Mouse (Mus musculus): ENCODE results near the gene Gm49373. TPM values are rescaled to one million over a fixed set of nuclear protein-coding genes. Genes with fewer than 3 reads are reported as not detected.

The Gm49373 gene
- total RNA-seq (2021): under 1 TPM in 1 of 2 experiments, not detected in 1; 0.27 TPM
- long read RNA-seq, experiment 1: 0 reads
- long read RNA-seq, experiment 2: 0 reads

- DNase-seq: peak; percentile 85
These were observed at the start of gene Gm49373, which contains the start of gene Fdx1l for GRCm38 (mm10) chr9:21073044-21073840. Gene Gm49373, minus strand, starts transcription at chr9:21073096. Gene Fdx1l, minus strand, starts transcription at chr9:21073614.

DNA sequence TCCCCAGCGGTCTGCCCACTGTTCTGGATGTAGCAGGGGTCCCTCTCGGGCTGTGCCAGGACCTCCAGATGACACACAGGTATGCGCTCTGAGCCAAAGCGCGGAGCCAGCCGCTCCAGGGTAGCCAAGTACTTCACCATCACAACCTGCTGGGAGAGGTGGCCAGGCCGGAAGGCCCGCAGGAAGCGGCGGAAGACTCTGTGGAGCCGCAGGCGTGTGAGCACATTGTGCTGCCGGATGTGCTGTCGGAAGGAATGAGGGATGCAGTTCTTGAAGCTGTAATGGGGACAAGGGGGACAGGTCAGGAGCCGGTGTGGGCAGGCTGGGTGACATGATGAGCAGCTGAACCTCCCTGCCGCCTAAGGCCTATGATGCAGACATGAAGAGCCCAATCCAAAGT, 48.6 kb upstream of the Gm49373 start:
- DNase-seq: no peak

- no peak for DNase-seq
These were observed 44.2 kb upstream of the Gm49373 start for GRCm38 (mm10) chr9:21117073-21117472.

- no peak for DNase-seq
These were observed 42.2 kb upstream of the Gm49373 start for GRCm38 (mm10) chr9:21115105-21115504.

DNA sequence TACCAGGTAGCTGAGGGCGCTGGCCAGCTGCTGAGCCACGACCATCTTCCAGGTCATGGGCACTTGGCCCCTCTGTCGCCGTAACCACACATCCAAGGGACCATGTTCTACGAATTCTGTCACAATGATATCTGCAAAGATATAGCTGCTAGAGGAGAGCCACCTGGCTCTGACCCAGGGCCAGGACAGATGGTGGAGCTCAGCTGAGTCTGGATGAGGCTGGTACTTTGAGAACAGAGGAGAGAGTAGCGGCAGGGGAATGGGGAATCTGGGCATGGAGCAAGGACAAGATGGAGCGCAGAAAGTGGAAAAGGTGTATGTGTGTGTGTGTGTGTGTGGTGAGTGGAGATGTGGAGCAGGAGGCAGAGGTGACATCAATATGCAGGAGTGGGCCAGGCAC, 41.3 kb upstream of the Gm49373 start:
- DNase-seq: no peak

DNA sequence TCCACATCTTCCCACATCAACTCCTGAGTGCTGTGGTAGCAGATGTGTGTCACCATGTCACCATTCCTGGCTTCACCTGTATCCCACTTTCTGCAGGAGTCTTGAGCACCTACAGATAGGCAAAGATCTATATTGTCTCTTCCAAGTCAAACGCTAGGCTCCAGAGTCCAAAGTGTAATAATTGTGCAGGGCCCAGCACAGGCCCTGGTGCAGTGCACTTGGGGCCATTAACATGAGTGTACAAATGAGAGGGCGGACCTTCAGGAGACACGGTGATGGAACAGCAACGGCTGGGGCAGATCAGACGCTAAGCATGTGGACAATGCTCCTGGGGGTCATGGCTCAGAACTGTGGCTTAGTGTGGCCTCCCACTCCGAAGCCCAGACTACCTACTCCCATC, 40.9 kb upstream of the Gm49373 start:
- no peak for DNase-seq

- DNase-seq: no peak
These were observed 34.8 kb upstream of the Gm49373 start for GRCm38 (mm10) chr9:21107607-21108237.

- DNase-seq: no peak
These were observed 33.1 kb upstream of the Gm49373 start for GRCm38 (mm10) chr9:21105760-21106564.

DNA sequence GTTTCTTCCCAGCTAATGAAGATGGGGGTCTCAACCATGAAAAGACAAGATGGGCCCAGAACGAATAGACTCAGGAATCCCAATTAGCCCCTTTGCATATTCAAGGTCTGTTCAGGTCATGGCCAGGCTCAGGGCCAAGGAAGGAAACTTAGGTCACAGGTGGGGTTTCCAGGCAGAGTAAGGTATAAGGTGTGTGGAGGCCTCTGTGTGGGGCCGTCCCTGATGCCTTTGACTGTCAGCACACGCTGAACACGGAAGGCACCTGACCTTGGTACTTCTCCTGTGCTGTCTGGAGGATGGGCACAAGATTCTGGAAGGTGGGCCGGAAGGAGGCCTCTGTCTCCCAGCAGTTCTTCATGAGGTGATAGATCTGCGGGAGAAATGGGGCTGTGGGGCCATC, 31.9 kb upstream of the Gm49373 start:
- no peak for DNase-seq

DNA sequence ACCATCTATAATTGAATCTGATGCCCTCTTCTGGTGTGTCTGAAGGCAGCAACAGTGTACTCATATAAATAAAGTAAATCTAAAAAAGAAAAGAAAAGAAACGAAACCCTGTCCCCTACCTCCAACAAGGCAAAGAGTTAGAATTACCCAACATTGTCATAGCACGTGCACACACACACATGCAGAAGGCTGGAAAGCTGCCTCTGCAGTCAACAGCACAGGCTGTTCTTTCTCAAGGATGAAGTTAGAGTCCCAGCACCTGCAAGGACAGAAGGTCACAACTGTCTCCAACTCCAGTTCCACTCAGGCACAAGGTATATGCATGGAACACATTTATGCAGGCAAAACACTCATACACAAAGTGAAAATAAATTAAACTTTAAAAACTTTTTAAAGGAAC, 29.2 kb upstream of the Gm49373 start:
- no peak for DNase-seq

DNA sequence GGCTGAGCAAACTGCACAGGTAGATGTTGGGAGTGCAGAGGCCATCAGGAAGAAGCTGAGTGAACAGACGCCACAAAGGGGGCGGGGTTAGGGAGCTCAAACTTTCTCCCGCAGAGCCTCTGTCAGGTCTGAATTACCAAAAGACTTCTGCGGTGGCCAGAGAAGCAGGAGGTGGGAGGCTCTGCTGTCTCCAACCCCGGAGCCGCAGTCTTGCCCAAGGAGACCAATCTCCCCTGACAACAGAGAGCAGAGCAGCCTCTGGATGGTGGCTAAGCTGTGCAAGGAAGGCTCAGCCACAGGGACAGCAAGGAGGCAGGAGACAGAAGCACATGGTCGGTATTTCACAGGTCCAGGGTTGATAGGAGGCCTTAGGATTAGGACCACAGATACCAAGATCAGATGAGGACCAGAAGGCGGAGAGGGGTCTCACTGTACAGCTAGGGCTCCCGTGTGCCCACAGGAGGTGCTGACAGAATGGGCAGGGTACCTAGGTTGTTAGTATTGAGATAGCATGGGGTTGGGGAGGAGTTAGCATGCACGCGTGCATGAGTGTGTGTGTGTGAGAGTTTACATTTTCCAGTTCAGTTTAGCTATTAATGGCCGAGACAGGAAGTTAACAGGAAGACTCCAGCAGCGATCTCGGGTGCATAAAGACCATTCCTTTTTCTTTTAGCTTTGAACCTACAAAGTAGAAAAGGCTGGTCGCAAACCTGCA, 27.7 kb upstream of the Gm49373 start:
- no peak for DNase-seq

- no peak for DNase-seq
These were observed 24.9 kb upstream of the Gm49373 start for GRCm38 (mm10) chr9:21097793-21098192.

GRCm38 (mm10) chr9:21095958-21096357, 23.1 kb upstream of the Gm49373 start:
- no peak for DNase-seq

DNA sequence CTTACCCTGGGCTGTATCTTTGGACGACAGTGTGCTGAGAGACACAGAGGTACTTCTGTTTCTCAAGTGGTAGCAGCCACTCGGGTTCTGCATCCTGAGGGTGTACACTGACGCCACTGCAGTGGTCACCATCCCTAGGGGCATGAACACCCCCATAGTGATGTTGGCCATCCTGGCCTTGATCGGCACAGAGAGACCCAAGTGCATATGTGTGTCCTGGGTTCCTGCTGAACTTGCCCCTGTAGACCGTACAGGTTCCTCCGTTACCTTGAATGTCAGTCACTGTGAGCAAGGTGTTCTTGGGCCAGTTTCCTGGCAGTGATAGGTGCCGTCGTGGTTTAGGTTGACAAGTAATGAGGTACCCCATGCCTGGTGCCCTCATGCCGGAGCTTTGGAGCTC, 20.5 kb upstream of the Gm49373 start:
- DNase-seq: no peak

DNA sequence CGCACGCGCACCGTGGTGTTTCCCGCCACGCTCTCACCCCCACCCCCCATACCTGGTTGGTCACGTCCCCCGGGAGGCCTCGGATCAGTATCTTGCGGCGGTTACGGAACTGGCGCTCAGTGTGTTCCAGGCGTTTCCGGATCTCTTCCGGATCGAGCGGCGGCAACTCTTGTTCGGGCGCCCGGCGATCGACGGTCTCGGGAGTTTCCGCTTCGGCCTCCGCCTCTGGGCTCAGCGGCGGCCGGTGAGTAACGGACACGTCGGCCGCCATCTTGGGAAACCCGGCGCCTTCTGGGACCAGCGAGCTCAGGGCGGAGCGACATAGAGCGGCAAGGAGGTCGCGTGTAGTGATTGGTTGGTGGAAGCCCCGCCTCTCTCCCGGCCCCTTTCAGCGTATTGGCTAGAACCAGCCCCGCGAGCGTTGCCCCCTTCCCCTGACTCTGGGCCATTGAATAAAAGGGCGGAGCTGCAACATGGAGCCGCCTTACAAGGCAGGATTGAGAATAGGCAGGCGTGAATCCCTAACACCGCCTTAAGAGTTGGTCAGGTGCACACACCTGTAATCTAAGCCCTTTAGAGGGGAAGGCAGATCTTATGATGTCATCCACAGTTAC, 18.9 kb upstream of the Gm49373 start, which contains the start of the genes Gm38431 and Raver1:
TSS of gene Gm38431 (minus strand) at position 291 of the 614 bp plus-strand sequence.
TSS of gene Raver1 (minus strand) at position 302 of the 614 bp plus-strand sequence.
- peak; percentile 98 for DNase-seq

- no peak for DNase-seq
These were observed 18.2 kb upstream of the Gm49373 start for GRCm38 (mm10) chr9:21090972-21091706.

DNA sequence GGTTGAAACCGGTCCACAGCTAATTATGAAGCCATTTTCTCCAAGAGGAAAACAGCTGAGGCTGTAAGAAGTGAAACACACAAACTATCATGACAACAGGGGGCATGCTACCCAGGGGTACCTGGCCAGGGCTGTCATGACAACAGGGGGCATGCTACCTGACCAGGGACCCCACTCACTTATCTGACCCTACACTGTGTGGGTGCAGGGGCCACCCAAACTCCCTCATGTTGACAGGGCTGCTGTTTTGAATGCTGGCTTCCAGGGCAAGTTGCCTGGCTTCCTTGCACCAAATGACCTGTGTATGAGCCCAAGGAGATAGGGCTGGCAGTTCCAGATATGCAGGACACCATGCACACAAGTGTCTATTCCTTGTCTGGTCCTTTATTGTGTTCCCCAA, 17.6 kb upstream of the Gm49373 start:
- DNase-seq: no peak

GRCm38 (mm10) chr9:21083324-21083723, 10.4 kb upstream of the Gm49373 start:
- no peak for DNase-seq

DNA sequence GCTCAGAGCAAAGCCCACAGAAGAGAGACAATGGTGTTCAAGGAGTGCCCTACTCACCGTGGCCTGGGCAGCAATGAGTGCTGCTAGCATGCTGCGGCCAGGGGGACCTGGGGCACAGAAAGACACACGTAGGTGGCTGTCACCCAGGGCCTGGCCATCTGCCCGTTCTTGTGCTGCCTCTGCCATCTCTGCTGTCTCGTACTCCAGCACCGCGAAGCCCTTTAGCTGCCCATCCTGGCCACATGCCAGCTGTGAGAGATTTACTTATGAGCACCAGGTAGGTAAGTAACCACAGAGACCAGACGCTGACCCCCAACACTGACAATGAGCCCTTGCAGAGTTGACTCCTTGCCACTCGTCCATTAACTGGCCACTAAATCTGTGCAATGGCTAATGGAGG, 8.2 kb upstream of the Gm49373 start:
- no peak for DNase-seq

- no peak for DNase-seq
These were observed 2.7 kb upstream of the Gm49373 start for GRCm38 (mm10) chr9:21075625-21076024.

DNA sequence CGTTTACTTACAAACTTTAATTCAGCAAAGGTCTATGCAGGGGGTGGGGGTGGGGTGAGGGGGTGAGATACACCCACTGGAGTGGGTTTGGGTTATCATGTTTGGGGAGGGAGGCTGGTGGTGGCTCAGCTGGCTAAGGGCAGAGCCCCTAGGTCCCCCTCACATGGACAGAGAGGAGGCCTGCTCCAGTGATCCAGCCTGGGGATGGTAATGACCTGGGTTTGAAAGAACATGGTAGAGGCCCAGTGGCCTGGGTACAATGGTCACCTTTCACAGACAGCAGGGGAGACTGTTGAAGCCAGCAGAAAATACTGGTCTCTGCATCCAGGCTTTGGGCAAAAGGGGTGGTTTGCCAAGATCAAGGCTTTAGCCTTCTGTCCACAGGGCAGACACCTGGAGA, 1.3 kb upstream of the Gm49373 start:
- no peak for DNase-seq

All from gastrocnemius, postnatal 25 days (tissue).